Mouse (Mus musculus): ENCODE measurements around the gene Sox13. TPM values are rescaled to one million over a fixed set of nuclear protein-coding genes. Genes with fewer than 3 reads are reported as not detected.
A peak's percentile ranks its signal among the peaks of the same experiment; 100 is the strongest.

Gene Sox13
- polyA plus RNA-seq, 1 experiment from 2014 or later, result 12.3 TPM

DNA sequence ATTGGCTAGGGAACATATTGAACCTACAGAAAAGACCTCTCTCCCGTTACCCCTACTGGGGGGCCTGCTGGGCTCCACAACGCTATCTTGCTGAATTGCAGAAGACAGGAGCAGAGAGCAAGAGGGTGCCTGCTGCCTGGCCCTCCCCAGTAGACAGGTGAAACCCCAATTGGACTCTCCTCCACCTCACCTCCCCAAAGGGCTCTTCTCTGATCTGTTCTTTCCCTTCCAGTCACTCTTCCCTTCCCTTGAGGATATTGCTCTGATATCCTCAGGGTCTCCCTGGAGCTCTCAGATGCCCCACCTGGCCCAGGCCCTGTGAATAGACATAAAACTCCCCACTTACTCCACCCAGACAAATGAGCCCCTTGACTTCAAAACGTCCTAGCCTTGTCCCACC lies 7.1 kb downstream of the Sox13 start:
- no peaks in the 10 kb centered on the region; the same call in 1 of the 2 replicates for H3K36me3 ChIP-seq (ENCODE audit: control insufficient read depth, insufficient read depth)
- H3K9me3 ChIP-seq (ENCODE audit: control insufficient read depth), result no peaks in the 10 kb centered on the region
- ATAC-seq, result no peak
- no peak overlapping the region for H3K9ac ChIP-seq (ENCODE audit: low read depth, low read length)
- H3K4me3 ChIP-seq (ENCODE audit: low read depth, low read length), result no peak overlapping the region
- peak overlapping the region; percentile 77; the same call in 1 of the 2 replicates for H3K4me2 ChIP-seq (replicated peaks; ENCODE audit: low read depth)
- H3K27ac ChIP-seq (ENCODE audit: low read depth, low read length), result peak overlapping the region; percentile 52; the same call in 1 of the 2 replicates
- no peak for TF ChIP-seq CTCF (IDR thresholded peaks at IDR 0.05; ENCODE audit: low read depth)
- no peaks in the 10 kb centered on the region for H3K27me3 ChIP-seq (replicated peaks; ENCODE audit: control insufficient read depth, insufficient read depth, low read length)
- 57% methylated on average over 3 of the region's 3 CpGs for WGBS
- peaks cover 46% of the 10 kb centered on the region for H3K4me1 ChIP-seq (replicated peaks; ENCODE audit: control insufficient read depth, insufficient read depth, low read length)

DNA sequence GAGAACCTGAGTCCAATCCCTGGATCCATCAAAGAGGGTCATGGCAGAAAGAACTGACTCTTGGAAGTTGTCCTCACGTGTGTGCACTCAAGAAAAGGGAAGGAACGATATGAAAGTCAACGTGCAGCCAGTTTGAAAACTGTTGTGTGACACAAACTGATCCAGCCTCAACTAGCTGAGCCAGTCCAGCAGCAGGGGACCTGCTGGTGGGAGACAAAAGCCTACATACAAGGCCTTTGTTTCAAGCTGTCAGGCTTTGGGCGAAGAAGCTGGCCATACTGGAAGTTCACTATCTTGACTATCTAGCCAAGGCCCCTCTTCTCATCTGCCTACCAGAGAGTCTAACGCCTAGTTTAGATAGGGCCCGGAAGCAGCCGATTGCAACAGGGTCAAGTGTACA lies 7.7 kb downstream of the Sox13 start:
- H3K4me2 ChIP-seq (replicated peaks; ENCODE audit: low read depth), result peak overlapping the region; percentile 77; the same call in 1 of the 2 replicates
- H3K27ac ChIP-seq (ENCODE audit: low read depth, low read length), result 0 out of 2 replicates have a peak overlapping the region, but pooled peaks have one; percentile 5
- TF ChIP-seq CTCF (IDR thresholded peaks at IDR 0.05; ENCODE audit: low read depth), result no peak
- no peak overlapping the region for H3K4me3 ChIP-seq (ENCODE audit: low read depth, low read length)
- no peak overlapping the region for H3K9ac ChIP-seq (ENCODE audit: low read depth, low read length)
- no peaks in the 10 kb centered on the region; the same call in 1 of the 2 replicates for H3K36me3 ChIP-seq (ENCODE audit: control insufficient read depth, insufficient read depth)
- no peak for ATAC-seq
- H3K27me3 ChIP-seq (replicated peaks; ENCODE audit: control insufficient read depth, insufficient read depth, low read length), result no peaks in the 10 kb centered on the region
- peaks cover 42% of the 10 kb centered on the region for H3K4me1 ChIP-seq (replicated peaks; ENCODE audit: control insufficient read depth, insufficient read depth, low read length)
- 66% methylated on average over 7 of the region's 7 CpGs for WGBS
- no peaks in the 10 kb centered on the region for H3K9me3 ChIP-seq (ENCODE audit: control insufficient read depth)

DNA sequence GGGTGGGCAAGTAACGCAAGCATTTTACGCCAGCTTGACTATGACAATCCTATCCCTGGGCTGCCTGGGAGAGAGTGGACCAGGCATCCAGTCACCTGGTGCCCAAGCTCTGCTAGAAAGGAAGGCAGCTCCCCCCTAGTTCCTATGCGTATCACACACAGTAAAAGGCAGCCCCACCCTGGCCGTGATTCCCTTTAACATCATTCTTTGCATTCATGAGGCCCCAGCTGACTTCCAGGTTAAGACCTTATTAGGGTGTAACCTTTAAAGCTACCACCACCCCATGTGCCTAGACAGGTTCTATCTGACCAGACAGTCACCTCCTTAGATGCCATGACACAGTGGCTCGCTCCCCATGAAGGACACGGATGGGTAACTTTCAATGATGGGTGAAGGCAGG lies 8.7 kb downstream of the Sox13 start:
- ATAC-seq, result 0 out of 2 replicates have a peak, but pooled peaks have one; percentile 21
- WGBS, result 57% methylated on average over 6 of the region's 6 CpGs
- H3K4me3 ChIP-seq (ENCODE audit: low read depth, low read length), result no peak overlapping the region
- peak overlapping the region; percentile 57; the same call in 1 of the 2 replicates for H3K27ac ChIP-seq (ENCODE audit: low read depth, low read length)
- H3K27me3 ChIP-seq (replicated peaks; ENCODE audit: control insufficient read depth, insufficient read depth, low read length), result no peaks in the 10 kb centered on the region
- peak overlapping the region; percentile 22; the same call in 1 of the 2 replicates for H3K9ac ChIP-seq (ENCODE audit: low read depth, low read length)
- H3K36me3 ChIP-seq (ENCODE audit: control insufficient read depth, insufficient read depth), result no peaks in the 10 kb centered on the region; the same call in 1 of the 2 replicates
- peaks cover 38% of the 10 kb centered on the region for H3K4me1 ChIP-seq (replicated peaks; ENCODE audit: control insufficient read depth, insufficient read depth, low read length)
- peak overlapping the region; percentile 48 for H3K4me2 ChIP-seq (replicated peaks; ENCODE audit: low read depth)
- no peaks in the 10 kb centered on the region for H3K9me3 ChIP-seq (ENCODE audit: control insufficient read depth)
- TF ChIP-seq CTCF (IDR thresholded peaks at IDR 0.05; ENCODE audit: low read depth), result no peak

DNA sequence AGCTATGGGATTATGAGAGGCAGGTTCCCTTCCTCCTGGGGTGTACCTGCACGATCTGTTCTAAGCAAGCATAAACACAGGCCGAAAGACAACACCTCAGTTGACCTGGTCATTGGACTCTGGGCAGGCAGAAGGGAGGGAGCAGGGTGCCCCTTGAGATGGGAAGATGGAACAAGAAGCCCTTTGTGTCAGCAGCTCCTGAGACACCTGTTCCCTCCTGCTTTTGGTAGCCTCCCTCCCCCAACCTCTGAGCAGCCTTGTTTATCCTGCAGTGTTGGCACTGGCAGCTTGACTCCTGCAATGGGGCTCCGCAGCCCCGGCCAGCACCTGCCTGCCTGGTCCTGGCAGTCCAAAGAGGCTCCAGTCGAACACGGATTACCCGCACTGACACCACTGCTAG lies 9.1 kb downstream of the Sox13 start:
- no peak overlapping the region for H3K4me3 ChIP-seq (ENCODE audit: low read depth, low read length)
- peak overlapping the region; percentile 57; the same call in 1 of the 2 replicates for H3K27ac ChIP-seq (ENCODE audit: low read depth, low read length)
- H3K9me3 ChIP-seq (ENCODE audit: control insufficient read depth), result no peaks in the 10 kb centered on the region
- ATAC-seq, result peak; percentile 63
- peaks cover 38% of the 10 kb centered on the region for H3K4me1 ChIP-seq (replicated peaks; ENCODE audit: control insufficient read depth, insufficient read depth, low read length)
- WGBS, result 40% methylated on average over 7 of the region's 7 CpGs
- H3K4me2 ChIP-seq (replicated peaks; ENCODE audit: low read depth), result peak overlapping the region; percentile 48
- TF ChIP-seq CTCF (IDR thresholded peaks at IDR 0.05; ENCODE audit: low read depth), result no peak
- no peaks in the 10 kb centered on the region; the same call in 1 of the 2 replicates for H3K36me3 ChIP-seq (ENCODE audit: control insufficient read depth, insufficient read depth)
- no peaks in the 10 kb centered on the region for H3K27me3 ChIP-seq (replicated peaks; ENCODE audit: control insufficient read depth, insufficient read depth, low read length)
- H3K9ac ChIP-seq (ENCODE audit: low read depth, low read length), result peak overlapping the region; percentile 22; the same call in 1 of the 2 replicates

DNA sequence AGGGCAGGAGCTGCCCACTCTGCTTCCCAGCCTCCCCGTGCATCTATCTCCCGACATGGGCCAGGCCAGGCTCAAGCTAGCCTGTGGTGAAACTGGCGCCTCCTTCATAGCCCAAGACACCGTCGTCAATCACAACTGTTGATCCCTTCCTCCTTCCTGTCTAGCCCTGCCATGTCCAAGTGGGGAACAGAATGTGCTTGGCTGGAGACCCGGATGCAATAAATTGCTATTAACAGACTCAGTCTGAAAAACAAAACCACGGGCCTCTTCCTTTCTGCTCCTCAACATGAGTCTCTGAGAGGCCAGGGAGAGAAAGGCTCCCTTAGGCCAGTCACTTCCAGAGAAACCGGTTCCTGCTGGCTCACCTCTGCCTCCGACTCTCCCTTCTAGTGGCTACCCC lies 11.2 kb downstream of the Sox13 start:
- Histone ChIP-seq H3K4me3 (ENCODE audit: low read depth, low read length) (no peak overlapping the region), H3K27me3 (replicated peaks; ENCODE audit: control insufficient read depth, insufficient read depth, low read length) (no peaks in the 10 kb centered on the region), H3K9ac (ENCODE audit: low read depth, low read length) (no peak overlapping the region), H3K36me3 (ENCODE audit: control insufficient read depth, insufficient read depth) (no peaks in the 10 kb centered on the region; the same call in 1 of the 2 replicates), H3K27ac (ENCODE audit: low read depth, low read length) (peak overlapping the region; percentile 51), H3K9me3 (ENCODE audit: control insufficient read depth) (no peaks in the 10 kb centered on the region), H3K4me1 (replicated peaks; ENCODE audit: control insufficient read depth, insufficient read depth, low read length) (peaks cover 32% of the 10 kb centered on the region), H3K4me2 (replicated peaks; ENCODE audit: low read depth) (no peak overlapping the region)
- 0 out of 2 replicates have a peak, but pooled peaks have one; percentile 6 for ATAC-seq
- no peak for TF ChIP-seq CTCF (IDR thresholded peaks at IDR 0.05; ENCODE audit: low read depth)
- 38% methylated on average over 9 of the region's 9 CpGs for WGBS

DNA sequence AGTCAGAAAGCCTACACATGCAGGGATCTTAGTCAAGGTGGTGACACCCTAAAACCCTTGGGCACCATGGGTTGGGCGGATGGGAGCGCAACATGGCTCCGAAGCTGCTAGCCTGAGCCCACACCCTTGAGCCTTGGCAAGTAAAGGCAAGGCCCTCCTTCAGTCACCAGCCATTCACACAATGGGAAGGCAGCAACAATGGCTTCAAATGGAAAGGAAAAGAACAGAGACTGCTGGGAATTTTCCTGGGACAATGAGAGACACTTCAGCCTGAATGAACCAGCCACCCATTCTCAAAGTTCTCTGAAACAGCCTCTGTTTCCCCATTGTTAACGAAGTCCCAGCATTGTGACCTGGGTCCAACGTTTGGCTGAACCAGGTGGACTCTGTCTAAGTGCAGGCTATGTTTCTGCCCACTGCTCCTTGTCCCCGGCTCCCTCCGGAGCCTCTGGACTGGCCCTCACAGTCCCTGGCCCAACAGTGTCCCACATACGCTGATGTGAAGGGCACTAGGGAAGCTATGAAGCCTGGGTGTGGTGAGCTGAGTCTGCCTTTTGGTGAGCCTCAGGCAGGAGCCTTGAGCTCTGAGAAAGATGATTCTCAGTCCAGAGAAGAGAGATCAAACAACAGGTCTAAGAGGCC lies 12.6 kb downstream of the Sox13 start:
- H3K9me3 ChIP-seq (ENCODE audit: control insufficient read depth), result no peaks in the 10 kb centered on the region
- no peak overlapping the region; the same call in 1 of the 2 replicates for H3K27ac ChIP-seq (ENCODE audit: low read depth, low read length)
- TF ChIP-seq CTCF (IDR thresholded peaks at IDR 0.05; ENCODE audit: low read depth), result no peak
- no peak overlapping the region for H3K9ac ChIP-seq (ENCODE audit: low read depth, low read length)
- H3K36me3 ChIP-seq (ENCODE audit: control insufficient read depth, insufficient read depth), result no peaks in the 10 kb centered on the region; the same call in 1 of the 2 replicates
- no peak overlapping the region for H3K4me2 ChIP-seq (replicated peaks; ENCODE audit: low read depth)
- peaks cover 23% of the 10 kb centered on the region for H3K4me1 ChIP-seq (replicated peaks; ENCODE audit: control insufficient read depth, insufficient read depth, low read length)
- 82% methylated on average over 8 of the region's 8 CpGs for WGBS
- no peak for ATAC-seq
- no peak overlapping the region for H3K4me3 ChIP-seq (ENCODE audit: low read depth, low read length)
- no peaks in the 10 kb centered on the region for H3K27me3 ChIP-seq (replicated peaks; ENCODE audit: control insufficient read depth, insufficient read depth, low read length)

Measured in intestine, postnatal 0 days (tissue).